Mouse (Mus musculus) thymus, postnatal 25 days (tissue): ENCODE data around the gene Sik3.
A peak's percentile ranks its signal among the peaks of the same experiment; 100 is the strongest.
"Not testable (repeated sequence)": the region's sequence is repeated elsewhere in the genome, so short reads cannot be mapped to it uniquely, and the experiment has no call there.

Experiments
- DNase-seq: peaks from one replicate; pipeline ENCODE4 v3.0.0; 2022

Sik3 gene

GRCm38 (mm10) chr9:46060249-46060648, 47.6 kb downstream of the Sik3 start:
- no peak for DNase-seq

- no peak for DNase-seq
Observed at GRCm38 (mm10) chr9:46061696-46062425, 49.2 kb downstream of the Sik3 start.

- no peak for DNase-seq
Observed at GRCm38 (mm10) chr9:46064331-46064730, 51.7 kb downstream of the Sik3 start.

GRCm38 (mm10) chr9:46066711-46067110, 54.1 kb downstream of the Sik3 start:
- no peak for DNase-seq

GRCm38 (mm10) chr9:46067691-46068090, 55.1 kb downstream of the Sik3 start:
- DNase-seq = no peak

- no peak for DNase-seq
Observed at GRCm38 (mm10) chr9:46069013-46069412, 56.4 kb downstream of the Sik3 start.

- DNase-seq = peak; percentile 18
Observed at GRCm38 (mm10) chr9:46072101-46072835, 59.6 kb downstream of the Sik3 start.

- no peak for DNase-seq
Observed at GRCm38 (mm10) chr9:46073443-46073842, 60.8 kb downstream of the Sik3 start.

- DNase-seq = no peak
Observed at GRCm38 (mm10) chr9:46075578-46075977, 63.0 kb downstream of the Sik3 start.

- DNase-seq = no peak
Observed at GRCm38 (mm10) chr9:46082381-46082821, 69.8 kb downstream of the Sik3 start.

- DNase-seq = no peak
Observed at GRCm38 (mm10) chr9:46083490-46083893, 70.9 kb downstream of the Sik3 start.

GRCm38 (mm10) chr9:46085898-46086297, 73.3 kb downstream of the Sik3 start:
- no peak for DNase-seq

- DNase-seq = no peak
Observed at GRCm38 (mm10) chr9:46086826-46087225, 74.2 kb downstream of the Sik3 start.

GRCm38 (mm10) chr9:46087461-46087860, 74.8 kb downstream of the Sik3 start:
- DNase-seq = no peak

- no peak for DNase-seq
Observed at GRCm38 (mm10) chr9:46088722-46089121, 76.1 kb downstream of the Sik3 start.

GRCm38 (mm10) chr9:46090066-46090465, 77.4 kb downstream of the Sik3 start:
- no peak for DNase-seq

- DNase-seq = not testable (repeated sequence)
Observed at GRCm38 (mm10) chr9:46091157-46091556, 78.5 kb downstream of the Sik3 start.

- DNase-seq = no peak
Observed at GRCm38 (mm10) chr9:46092633-46093032, 80.0 kb downstream of the Sik3 start.

GRCm38 (mm10) chr9:46098360-46098985, 85.9 kb downstream of the Sik3 start:
- DNase-seq = no peak

- no peak for DNase-seq
Observed at GRCm38 (mm10) chr9:46099107-46099506, 86.5 kb downstream of the Sik3 start.

- no peak for DNase-seq
Observed at GRCm38 (mm10) chr9:46103154-46103553, 90.5 kb downstream of the Sik3 start.

GRCm38 (mm10) chr9:46106105-46106504, 93.5 kb downstream of the Sik3 start:
- no peak for DNase-seq

- DNase-seq = no peak
Observed at GRCm38 (mm10) chr9:46110648-46111047, 98.0 kb downstream of the Sik3 start.

- no peak for DNase-seq
Observed at GRCm38 (mm10) chr9:46111334-46111733, 98.7 kb downstream of the Sik3 start.
